Mouse (Mus musculus) hindbrain, postnatal 0 days (tissue): Measurements from ENCODE around the gene Krtap16-3. TPM values are rescaled to one million over a fixed set of nuclear protein-coding genes. Genes with fewer than 3 reads are reported as not detected.
A peak's percentile ranks its signal among the peaks of the same experiment; 100 is the strongest.

Experiments used
- ATAC-seq: fragments of 200-750 bp; cut with Nextera tagmentation; 2 replicates; pipeline ENCODE4 v1.8.0; 2017; ENCODE audit warnings: mild to moderate bottlenecking, moderate TSS enrichment, moderate library complexity
- DNase-seq: peaks from one replicate; pipeline ENCODE4 v3.0.0-alpha.2; 2015; ENCODE audit warnings: low spot score
- H3K27ac ChIP-seq: fragments of 300-500 bp; sonication (generic); 2 replicates; pipeline ENCODE4 v1.5.1; 2014; ENCODE audit warnings: mild to moderate bottlenecking
- H3K27me3 ChIP-seq: fragments of 300-500 bp; sonication (generic); 2 replicates; pipeline ENCODE4 v1.6.1; 2014; ENCODE audit warnings: low read length, mixed read lengths; ENCODE audit not compliant: insufficient read depth
- H3K36me3 ChIP-seq: fragments of 300-500 bp; sonication (generic); 2 replicates; pipeline ENCODE4 v1.6.1; 2014; ENCODE audit warnings: low read length, mixed read lengths; ENCODE audit not compliant: insufficient read depth
- H3K4me1 ChIP-seq: fragments of 300-500 bp; sonication (generic); 2 replicates; pipeline ENCODE4 v1.6.1; 2014; ENCODE audit warnings: antibody characterized with exemption, low read length, mixed read lengths; ENCODE audit not compliant: insufficient read depth
- H3K4me2 ChIP-seq: fragments of 300-500 bp; sonication (generic); 2 replicates; pipeline ENCODE4 v1.6.1; 2014; ENCODE audit warnings: low read depth, mild to moderate bottlenecking, low read length, moderate library complexity, mixed read lengths
- H3K4me3 ChIP-seq: fragments of 300-500 bp; sonication (generic); 2 replicates; pipeline ENCODE4 v1.5.1; 2014; ENCODE audit warnings: low read length
- H3K9ac ChIP-seq: fragments of 300-500 bp; sonication (generic); replicated peaks from 2 replicates; pipeline ENCODE4 v1.6.1; 2014; ENCODE audit warnings: mild to moderate bottlenecking, low read length, moderate library complexity, mixed read lengths
- H3K9me3 ChIP-seq: fragments of 300-500 bp; sonication (generic); 2 replicates; pipeline ENCODE4 v1.6.1; 2016; ENCODE audit warnings: low read length, mixed read lengths
- CTCF ChIP-seq: IDR thresholded peaks from 2 replicates; pipeline ENCODE4 v1.5.1; 2016; ENCODE audit warnings: antibody characterized with exemption, control low read depth, low read depth
- WGBS: fragments of 180-500 bp; shearing (Covaris S2); extraction: QIAGEN DNeasy Blood & Tissue Kit; methylation state at CpG from one replicate; pipeline ENCODE4 v1.1.7; 2014; 5-methylcytosine and 5-hydroxymethylcytosine counted together
- polyA plus RNA-seq: library from polyadenylated mRNA; unstranded; fragments of >200 nt; fragmentation: Nextera tagmentation; extraction: Ambion mirVana; gene quantifications from 2 replicates; pipeline ENCODE4 v1.2.1, GENCODE M21; 2015
- total RNA-seq: library from RNA; depleted of rRNA; stranded (reverse); fragments of >200 nt; gene quantifications from 2 replicates; pipeline ENCODE4 v1.2.3, GENCODE M21; 2014; rRNA removed

The Krtap16-3 gene
- not detected in 2 replicates for total RNA-seq
- not detected in 2 replicates for polyA plus RNA-seq

DNA sequence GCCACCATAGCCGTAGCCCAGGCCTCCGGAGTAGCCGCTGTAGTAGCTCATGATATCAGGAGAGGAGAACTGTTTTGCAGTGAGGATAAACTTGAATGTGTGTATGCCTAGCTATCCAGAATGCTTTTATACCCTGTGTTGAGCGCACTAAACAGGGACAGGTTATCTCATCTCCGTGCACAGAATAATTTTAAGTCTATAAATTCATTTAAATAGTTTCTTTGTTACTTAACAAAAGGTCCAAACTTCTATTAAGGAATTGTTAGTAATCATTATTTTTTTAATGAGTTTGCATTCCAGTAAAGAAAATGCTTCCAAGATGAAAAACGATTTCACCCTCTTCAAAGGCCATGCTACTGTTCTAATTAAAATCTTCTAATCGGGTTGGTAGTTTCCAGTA lies at the start of gene Krtap16-3:
Krtap16-3 (minus strand) TSS at position 101 of the 400 bp plus-strand sequence.
- no peak for ATAC-seq
- no peak for TF ChIP-seq CTCF
- WGBS, result 80% methylated on average over 7 of the region's 7 CpGs

DNA sequence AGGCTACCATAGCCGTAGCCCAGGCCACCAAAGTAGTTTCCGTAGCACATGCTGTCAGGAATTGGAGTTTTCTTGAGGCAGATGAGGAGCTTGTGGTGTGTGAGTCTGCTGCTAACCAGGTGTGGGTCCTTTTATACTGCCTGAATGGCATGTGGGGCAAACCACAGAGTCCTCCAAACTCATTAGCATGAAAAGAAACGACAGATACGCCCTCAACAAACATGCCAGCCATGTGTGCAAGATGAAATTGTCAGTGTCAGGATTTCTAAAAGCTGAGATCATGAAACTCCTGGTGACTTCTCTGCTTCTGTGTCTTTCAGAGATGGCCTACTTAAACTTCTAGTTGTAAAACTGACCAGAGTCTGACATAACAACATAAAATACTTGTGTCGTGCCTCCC lies 48.0 kb upstream of the Krtap16-3 start, which contains the start of gene Krtap22-2:
Krtap22-2 (minus strand) TSS at position 101 of the 400 bp plus-strand sequence.
- DNase-seq, result no peak

More for the DNA sequence above, at the start of gene Krtap16-3:
- no peak for DNase-seq
- H3K4me2 ChIP-seq, result no peak within 1 kb of the TSS
- no peaks in the 10 kb centered on the region for H3K9me3 ChIP-seq
- H3K36me3 ChIP-seq, result no peaks in the 10 kb centered on the region
- H3K27me3 ChIP-seq, result no peaks in the 10 kb centered on the region
- H3K27ac ChIP-seq, result no peak within 1 kb of the TSS
- no peaks in the 10 kb centered on the region for H3K4me1 ChIP-seq
- H3K4me3 ChIP-seq, result no peak within 1 kb of the TSS
- no peak within 1 kb of the TSS for H3K9ac ChIP-seq

DNA sequence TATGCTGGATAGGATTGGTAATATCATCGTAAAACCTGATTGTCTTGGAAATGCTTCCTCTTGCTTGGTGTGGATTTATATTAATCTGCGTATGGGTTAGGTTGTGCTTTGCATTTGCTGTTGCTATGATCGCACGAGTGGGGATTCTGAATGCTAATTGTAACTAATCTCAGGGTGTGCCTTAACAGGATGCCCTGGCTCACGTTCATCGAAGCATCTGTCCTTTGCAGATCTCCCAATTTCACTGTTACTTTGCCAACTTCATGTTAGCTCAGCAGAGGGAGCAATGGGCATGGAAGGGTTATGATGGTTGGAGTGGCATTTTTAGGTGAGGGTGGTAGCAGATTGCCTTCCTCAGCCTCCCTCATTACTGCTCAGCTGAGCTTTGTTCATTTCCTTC lies 21.6 kb downstream of the Krtap16-3 start:
- Histone ChIP-seq H3K4me2 (no peak overlapping the region), H3K36me3 (no peaks in the 10 kb centered on the region), H3K9me3 (no peaks in the 10 kb centered on the region), H3K4me1 (no peaks in the 10 kb centered on the region), H3K4me3 (no peak overlapping the region), H3K9ac (no peak overlapping the region), H3K27me3 (no peaks in the 10 kb centered on the region), H3K27ac (no peak overlapping the region)
- ATAC-seq (no peak), DNase-seq (peak; percentile 27)
- peak; percentile 12; the same call in 1 of the 2 replicates for TF ChIP-seq CTCF
- WGBS, result 58% methylated on average over 6 of the region's 6 CpGs

More for the DNA sequence above, 48.0 kb upstream of the Krtap16-3 start, which contains the start of gene Krtap22-2:
- no peak for ATAC-seq
- H3K4me2 ChIP-seq, result no peak within 1 kb of the TSS
- H3K27me3 ChIP-seq, result no peaks in the 10 kb centered on the region
- whole genome bisulfite sequencing, result 83% methylated on average over 5 of the region's 5 CpGs
- no peaks in the 10 kb centered on the region for H3K36me3 ChIP-seq
- no peak for TF ChIP-seq CTCF
- no peaks in the 10 kb centered on the region for H3K4me1 ChIP-seq
- no peaks in the 10 kb centered on the region for H3K9me3 ChIP-seq
- H3K9ac ChIP-seq, result no peak within 1 kb of the TSS
- no peak within 1 kb of the TSS for H3K27ac ChIP-seq
- H3K4me3 ChIP-seq, result no peak within 1 kb of the TSS

DNA sequence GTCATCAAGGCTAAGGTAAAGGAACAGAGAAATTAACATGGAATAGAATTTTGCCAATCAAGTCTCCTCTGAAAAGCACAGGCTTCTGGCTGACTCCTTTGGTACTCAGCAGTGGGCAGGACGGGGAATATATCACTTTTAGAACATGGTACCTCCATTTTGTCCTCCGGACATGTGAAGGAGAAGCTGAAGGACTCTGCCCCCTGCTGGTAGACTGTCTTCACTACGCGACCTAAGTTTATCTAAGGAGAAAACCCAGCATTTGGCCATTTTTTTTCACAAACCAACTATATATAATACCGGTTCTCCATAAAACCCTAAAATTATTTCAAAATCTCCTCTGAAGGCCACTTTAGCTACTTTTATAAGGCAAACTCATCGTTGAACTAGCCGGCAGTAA lies 24.4 kb downstream of the Krtap16-3 start:
- ATAC-seq (no peak), DNase-seq (peak; percentile 9)
- Histone ChIP-seq H3K9ac (no peak overlapping the region), H3K9me3 (no peaks in the 10 kb centered on the region), H3K27me3 (no peaks in the 10 kb centered on the region), H3K27ac (no peak overlapping the region), H3K4me3 (no peak overlapping the region), H3K4me2 (no peak overlapping the region), H3K4me1 (no peaks in the 10 kb centered on the region), H3K36me3 (no peaks in the 10 kb centered on the region)
- WGBS, result 80% methylated on average over 7 of the region's 7 CpGs
- peak; percentile 30; the same call in 1 of the 2 replicates for TF ChIP-seq CTCF

DNA sequence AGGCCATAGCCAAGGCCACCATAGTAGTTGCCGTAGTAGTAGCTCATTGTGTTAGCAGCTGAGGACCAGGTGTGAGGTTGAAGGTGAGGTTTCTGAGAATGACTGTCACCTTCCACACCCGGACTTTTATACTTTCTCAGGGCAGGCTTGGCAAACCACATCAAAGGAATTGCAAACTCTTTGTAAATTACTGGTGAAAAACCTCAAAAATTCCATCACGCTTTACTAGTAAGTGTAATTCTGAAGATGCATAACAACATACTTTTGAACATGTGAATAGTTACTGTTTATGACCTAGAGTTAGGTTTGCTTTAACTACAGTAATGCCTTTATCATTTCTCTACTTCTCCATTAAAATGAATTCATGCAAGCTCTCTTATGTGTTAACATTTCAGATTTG lies 30.5 kb downstream of the Krtap16-3 start, which contains the start of gene Krtap19-9b:
Krtap19-9b (minus strand) TSS at position 101 of the 400 bp plus-strand sequence.
- TF ChIP-seq CTCF, result no peak
- Histone ChIP-seq H3K4me2 (no peak within 1 kb of the TSS), H3K9ac (no peak within 1 kb of the TSS), H3K27ac (no peak within 1 kb of the TSS), H3K4me3 (no peak within 1 kb of the TSS), H3K4me1 (no peaks in the 10 kb centered on the region), H3K27me3 (no peaks in the 10 kb centered on the region), H3K36me3 (no peaks in the 10 kb centered on the region), H3K9me3 (no peaks in the 10 kb centered on the region)
- DNase-seq (no peak), ATAC-seq (no peak)
- WGBS, result 95% methylated on average over 3 of the region's 3 CpGs

Other genes starting within 250 kb of the Krtap16-3 start
- not detected in 2 replicates for gene Krtap13-1, start 234.0 kb downstream of the Krtap16-3 start, total RNA-seq
- gene Krtap13-1, start 234.0 kb downstream of the Krtap16-3 start, polyA plus RNA-seq, result not detected in 2 replicates
- not detected in 2 replicates for gene Krtap13, start 211.2 kb downstream of the Krtap16-3 start, total RNA-seq
- gene Krtap13, start 211.2 kb downstream of the Krtap16-3 start, polyA plus RNA-seq, result not detected in 2 replicates
- not detected in 2 replicates for gene 2310034C09Rik, start 204.0 kb downstream of the Krtap16-3 start, total RNA-seq
- gene 2310034C09Rik, start 204.0 kb downstream of the Krtap16-3 start, polyA plus RNA-seq, result not detected in 2 replicates
- not detected in 2 replicates for gene 2310057N15Rik, start 188.7 kb downstream of the Krtap16-3 start, total RNA-seq
- gene 2310057N15Rik, start 188.7 kb downstream of the Krtap16-3 start, polyA plus RNA-seq, result not detected in 2 replicates
- not detected in 2 replicates for gene Gm5965, start 185.0 kb downstream of the Krtap16-3 start, total RNA-seq
- gene Gm5965, start 185.0 kb downstream of the Krtap16-3 start, polyA plus RNA-seq, result not detected in 2 replicates
- gene Gm20741, start 150.7 kb downstream of the Krtap16-3 start, total RNA-seq, result not detected in 2 replicates
- not detected in 2 replicates for gene Gm20741, start 150.7 kb downstream of the Krtap16-3 start, polyA plus RNA-seq
- not detected in 2 replicates for gene Krtap15, start 142.7 kb downstream of the Krtap16-3 start, total RNA-seq
- not detected in 2 replicates for gene Krtap15, start 142.7 kb downstream of the Krtap16-3 start, polyA plus RNA-seq
- not detected in 2 replicates for gene Krtap14, start 136.7 kb downstream of the Krtap16-3 start, total RNA-seq
- gene Krtap14, start 136.7 kb downstream of the Krtap16-3 start, polyA plus RNA-seq, result not detected in 2 replicates
- not detected in 2 replicates for gene Krtap19-1, start 93.5 kb downstream of the Krtap16-3 start, total RNA-seq
- not detected in 2 replicates for gene Krtap19-1, start 93.5 kb downstream of the Krtap16-3 start, polyA plus RNA-seq
- gene Krtap19-2, start 88.6 kb downstream of the Krtap16-3 start, total RNA-seq, result not detected in 2 replicates
- gene Krtap19-2, start 88.6 kb downstream of the Krtap16-3 start, polyA plus RNA-seq, result not detected in 2 replicates
- gene Krtap19-3, start 84.8 kb downstream of the Krtap16-3 start, total RNA-seq, result not detected in 2 replicates
- not detected in 2 replicates for gene Krtap19-3, start 84.8 kb downstream of the Krtap16-3 start, polyA plus RNA-seq
- not detected in 2 replicates for gene Krtap19-4, start 77.8 kb downstream of the Krtap16-3 start, total RNA-seq
- gene Krtap19-4, start 77.8 kb downstream of the Krtap16-3 start, polyA plus RNA-seq, result not detected in 2 replicates
- not detected in 2 replicates for gene Krtap19-5, start 66.4 kb downstream of the Krtap16-3 start, total RNA-seq
- gene Krtap19-5, start 66.4 kb downstream of the Krtap16-3 start, polyA plus RNA-seq, result not detected in 2 replicates
- not detected in 2 replicates for gene Krtap19-9b, start 30.6 kb downstream of the Krtap16-3 start, total RNA-seq
- gene Krtap19-9b, start 30.6 kb downstream of the Krtap16-3 start, polyA plus RNA-seq, result not detected in 2 replicates
- gene Krtap22-2, start 47.9 kb upstream of the Krtap16-3 start, total RNA-seq, result not detected in 2 replicates
- gene Krtap22-2, start 47.9 kb upstream of the Krtap16-3 start, polyA plus RNA-seq, result not detected in 2 replicates
- gene Gm10229, start 52.4 kb upstream of the Krtap16-3 start, total RNA-seq, result not detected in 2 replicates
- gene Gm10229, start 52.4 kb upstream of the Krtap16-3 start, polyA plus RNA-seq, result not detected in 2 replicates
- gene Krtap6-1, start 68.8 kb upstream of the Krtap16-3 start, total RNA-seq, result not detected in 2 replicates
- gene Krtap6-1, start 68.8 kb upstream of the Krtap16-3 start, polyA plus RNA-seq, result not detected in 2 replicates
- gene Gm10228, start 78.6 kb upstream of the Krtap16-3 start, total RNA-seq, result not detected in 2 replicates
- gene Gm10228, start 78.6 kb upstream of the Krtap16-3 start, polyA plus RNA-seq, result not detected in 2 replicates
- gene Krtap6-5, start 85.0 kb upstream of the Krtap16-3 start, total RNA-seq, result not detected in 2 replicates
- gene Krtap6-5, start 85.0 kb upstream of the Krtap16-3 start, polyA plus RNA-seq, result not detected in 2 replicates
- not detected in 2 replicates for gene 1110025L11Rik, start 101.1 kb upstream of the Krtap16-3 start, total RNA-seq
- not detected in 2 replicates for gene 1110025L11Rik, start 101.1 kb upstream of the Krtap16-3 start, polyA plus RNA-seq
- not detected in 2 replicates for gene Krtap6-3, start 121.1 kb upstream of the Krtap16-3 start, total RNA-seq
- not detected in 2 replicates for gene Krtap6-3, start 121.1 kb upstream of the Krtap16-3 start, polyA plus RNA-seq
- gene Gm6358, start 178.0 kb upstream of the Krtap16-3 start, total RNA-seq, result not detected in 2 replicates
- gene Gm6358, start 178.0 kb upstream of the Krtap16-3 start, polyA plus RNA-seq, result not detected in 2 replicates
- gene Gm10061, start 188.2 kb upstream of the Krtap16-3 start, total RNA-seq, result not detected in 2 replicates
- gene Gm10061, start 188.2 kb upstream of the Krtap16-3 start, polyA plus RNA-seq, result not detected in 2 replicates
- gene Gm9789, start 195.1 kb upstream of the Krtap16-3 start, total RNA-seq, result not detected in 2 replicates
- gene Gm9789, start 195.1 kb upstream of the Krtap16-3 start, polyA plus RNA-seq, result not detected in 2 replicates
- gene Gm7735, start 206.6 kb upstream of the Krtap16-3 start, total RNA-seq, result not detected in 2 replicates
- not detected in 2 replicates for gene Gm7735, start 206.6 kb upstream of the Krtap16-3 start, polyA plus RNA-seq
- not detected in 2 replicates for gene 1110057P08Rik, start 211.9 kb upstream of the Krtap16-3 start, total RNA-seq
- gene 1110057P08Rik, start 211.9 kb upstream of the Krtap16-3 start, polyA plus RNA-seq, result not detected in 2 replicates
- not detected in 2 replicates for gene Krtap20-2, start 243.0 kb upstream of the Krtap16-3 start, total RNA-seq
- gene Krtap20-2, start 243.0 kb upstream of the Krtap16-3 start, polyA plus RNA-seq, result not detected in 2 replicates